Mouse (Mus musculus): ENCODE measurements at regions not wholly inside any gene's neighbourhood (a gene's known extent, or its start where the extent isn't known, plus 50 kb on each side); places are given as distances from the start of the nearest gene placed in this dataset.
A peak's percentile ranks its signal among the peaks of the same experiment; 100 is the strongest.
"Not testable (repeated sequence)": the region's sequence is repeated elsewhere in the genome, so short reads cannot be mapped to it uniquely, and the experiment has no call there.

- no peak for DNase-seq
These were observed 145.7 kb downstream of the Cand1 start for GRCm38 (mm10) chr10:119094166-119094565.

- DNase-seq, result no peak
These were observed 152.0 kb downstream of the Cand1 start for GRCm38 (mm10) chr10:119087886-119088285.

GRCm38 (mm10) chr10:119087071-119087665 lies 152.7 kb downstream of the Cand1 start:
- no peak for DNase-seq

GRCm38 (mm10) chr10:119086450-119086849 lies 153.4 kb downstream of the Cand1 start:
- no peak for DNase-seq

- DNase-seq, result no peak
These were observed 156.4 kb downstream of the Cand1 start for GRCm38 (mm10) chr10:119083431-119083830.

- no peak for DNase-seq
These were observed 157.0 kb downstream of the Cand1 start for GRCm38 (mm10) chr10:119082861-119083260.

GRCm38 (mm10) chr10:119081766-119082165 lies 158.1 kb downstream of the Cand1 start:
- DNase-seq, result not testable (repeated sequence)

GRCm38 (mm10) chr10:119076100-119076566 lies 163.7 kb downstream of the Cand1 start:
- DNase-seq, result no peak

GRCm38 (mm10) chr10:119074887-119075286 lies 165.0 kb downstream of the Cand1 start:
- no peak for DNase-seq

- no peak for DNase-seq
These were observed 165.9 kb downstream of the Cand1 start for GRCm38 (mm10) chr10:119073991-119074390.

- no peak for DNase-seq
These were observed 170.4 kb downstream of the Cand1 start for GRCm38 (mm10) chr10:119069410-119069809.

GRCm38 (mm10) chr10:119067838-119068237 lies 172.0 kb downstream of the Cand1 start:
- DNase-seq, result no peak

GRCm38 (mm10) chr10:119067366-119067765 lies 172.5 kb downstream of the Cand1 start:
- DNase-seq, result no peak

GRCm38 (mm10) chr10:119065974-119066373 lies 173.9 kb downstream of the Cand1 start:
- DNase-seq, result peak; percentile 20 to 42

GRCm38 (mm10) chr10:119065133-119065817 lies 174.6 kb downstream of the Cand1 start:
- peak in 1 of 2 experiments; percentile 3 for DNase-seq

- no peak for DNase-seq
These were observed 175.6 kb downstream of the Cand1 start for GRCm38 (mm10) chr10:119064218-119064617.

GRCm38 (mm10) chr10:119063209-119063699 lies 176.6 kb downstream of the Cand1 start:
- no peak for DNase-seq

GRCm38 (mm10) chr10:119061958-119062599 lies 177.8 kb downstream of the Cand1 start:
- no peak for DNase-seq

GRCm38 (mm10) chr10:119061349-119061850 lies 178.5 kb downstream of the Cand1 start:
- DNase-seq, result no peak

GRCm38 (mm10) chr10:119058493-119059020 lies 181.3 kb downstream of the Cand1 start:
- DNase-seq, result no peak

- peak; percentile 9 to 14 for DNase-seq
These were observed 184.6 kb downstream of the Cand1 start for GRCm38 (mm10) chr10:119055199-119055785.
